Mouse (Mus musculus): ENCODE results near the gene Olfr1299.

The Olfr1299 gene

GRCm38 (mm10) chr2:111661119-111661518 lies at the start of gene Olfr1299:
TSS of gene Olfr1299 (plus strand) at chr2:111661419.
- DNase-seq (ENCODE audit: low spot score): no peak

GRCm38 (mm10) chr2:111626397-111626796 lies 34.8 kb upstream of the Olfr1299 start, which contains the start of gene Olfr1297:
TSS of gene Olfr1297 (minus strand) at chr2:111626497.
- DNase-seq (ENCODE audit: low spot score): no peak

GRCm38 (mm10) chr2:111649101-111649500 lies 12.1 kb upstream of the Olfr1299 start, which contains the start of gene Olfr1298:
TSS of gene Olfr1298 (minus strand) at chr2:111649201.
- DNase-seq (ENCODE audit: low spot score): no peak
